Mouse (Mus musculus): Measurements from ENCODE around the gene Wee2. TPM values are rescaled to one million over a fixed set of nuclear protein-coding genes. Genes with fewer than 3 reads are reported as not detected.

Gene Wee2
- total and polyA plus RNA-seq, 3 experiments = 0.16 TPM; not detected in 2

DNA sequence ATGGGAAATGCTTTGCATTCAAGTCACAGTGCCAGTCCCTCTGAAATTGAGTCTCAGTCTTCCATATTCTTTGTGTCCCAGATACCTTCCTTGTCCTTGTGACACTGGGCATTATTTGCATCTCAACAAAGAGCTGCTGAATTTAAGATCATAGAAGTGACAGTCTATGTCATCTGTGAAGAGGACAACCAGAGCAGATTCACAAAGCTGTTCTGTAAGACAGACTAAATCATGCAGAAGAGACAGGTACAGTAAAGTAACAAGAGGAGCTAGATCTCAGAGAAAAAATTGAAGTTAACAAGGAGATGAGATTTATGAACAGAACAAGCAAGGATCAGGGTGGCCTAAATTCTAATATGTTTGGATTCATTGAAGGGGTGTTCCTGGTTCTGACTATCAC is 52.0 kb downstream of the Wee2 start, which contains the start of gene Tas2r137:
TSS of gene Tas2r137 (plus strand) at position 301 of the 400 bp plus-strand sequence.
- no peaks in the 10 kb centered on the region; the same call in 1 of the 2 replicates for H3K27me3 ChIP-seq (ENCODE audit: insufficient read depth, low read length)
- TF ChIP-seq TAL1 (conservative IDR thresholded peaks at IDR 0.05; ENCODE audit: low read depth, low read length) (no peak), POLR2AphosphoS5 (IDR thresholded peaks at IDR 0.05; ENCODE audit: insufficient replicate concordance, low read depth, low read length) (no peak), GATA2 (IDR thresholded peaks at IDR 0.05; ENCODE audit: borderline replicate concordance, low read depth, low read length) (no peak), CTCF (IDR thresholded peaks at IDR 0.05; ENCODE audit: low read depth, low read length) (no peak), GATA1 (IDR thresholded peaks at IDR 0.05; ENCODE audit: borderline replicate concordance, low read length) (no peak)
- DNase-seq (ENCODE audit: low spot score) (no peak), ATAC-seq (ENCODE audit: extremely low read depth, insufficient number of reproducible peaks, low FRiP score, poor library complexity, severe bottlenecking) (no peak)
- H3K4me3 ChIP-seq (ENCODE audit: low read depth, low read length) = no peak within 1 kb of the TSS
- H3K4me1 ChIP-seq (ENCODE audit: insufficient read depth, low read depth, low read length) = no peaks in the 10 kb centered on the region
- peaks cover 2% of the 10 kb centered on the region for H3K36me3 ChIP-seq (replicated peaks)
- H3K9me3 ChIP-seq (replicated peaks) = no peaks in the 10 kb centered on the region

DNA sequence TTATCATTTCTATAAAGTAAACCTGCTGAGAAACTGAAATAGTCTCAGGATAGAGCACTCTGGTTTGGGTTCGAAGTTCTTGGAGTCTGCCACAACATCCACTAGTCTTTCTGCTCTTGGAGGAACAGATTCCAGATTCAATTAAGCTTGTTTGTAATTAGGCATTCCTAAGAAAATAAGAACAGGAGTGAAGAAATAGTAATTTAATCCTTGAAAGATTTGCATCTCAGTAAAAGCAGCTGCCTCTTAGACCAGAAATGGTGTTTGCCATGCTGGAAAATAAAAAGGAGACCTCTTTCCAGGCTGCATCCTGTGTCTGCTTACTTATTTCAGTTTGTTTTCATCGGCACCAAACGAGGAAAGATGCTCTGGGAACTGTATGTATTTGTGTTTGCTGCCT is 54.3 kb downstream of the Wee2 start, which contains the start of gene Tas2r108:
TSS of gene Tas2r108 (plus strand) at position 301 of the 400 bp plus-strand sequence.
- no peak for TF ChIP-seq GATA1 (IDR thresholded peaks at IDR 0.05; ENCODE audit: borderline replicate concordance, low read length)
- no peak for TF ChIP-seq GATA2 (IDR thresholded peaks at IDR 0.05; ENCODE audit: borderline replicate concordance, low read depth, low read length)
- no peak for TF ChIP-seq CTCF (IDR thresholded peaks at IDR 0.05; ENCODE audit: low read depth, low read length)
- TF ChIP-seq POLR2AphosphoS5 (IDR thresholded peaks at IDR 0.05; ENCODE audit: insufficient replicate concordance, low read depth, low read length) = no peak
- TF ChIP-seq TAL1 (conservative IDR thresholded peaks at IDR 0.05; ENCODE audit: low read depth, low read length) = no peak
- no peak within 1 kb of the TSS for H3K4me3 ChIP-seq (ENCODE audit: low read depth, low read length)
- H3K9me3 ChIP-seq (replicated peaks) = no peaks in the 10 kb centered on the region
- ATAC-seq (ENCODE audit: extremely low read depth, insufficient number of reproducible peaks, low FRiP score, poor library complexity, severe bottlenecking) (no peak), DNase-seq (ENCODE audit: low spot score) (no peak)
- no peaks in the 10 kb centered on the region for H3K36me3 ChIP-seq (replicated peaks)
- H3K27me3 ChIP-seq (ENCODE audit: insufficient read depth, low read length) = no peaks in the 10 kb centered on the region; the same call in 1 of the 2 replicates
- no peaks in the 10 kb centered on the region for H3K4me1 ChIP-seq (ENCODE audit: insufficient read depth, low read depth, low read length)

Other genes starting within 250 kb of the Wee2 start
- gene Agk, start 113.9 kb upstream of the Wee2 start, total RNA-seq (2014; fragmentation: Nextera tagmentation) = 26.2 and 29.3 TPM in 2 replicates
- gene Agk, start 113.9 kb upstream of the Wee2 start, total RNA-seq (2017) = 23.2 and 26.8 TPM in 2 replicates
- gene Agk, start 113.9 kb upstream of the Wee2 start, polyA plus RNA-seq (2012) = 4.6 and 5.8 TPM in 2 replicates
- gene E330009J07Rik, start 3.0 kb upstream of the Wee2 start, total RNA-seq (2014; fragmentation: Nextera tagmentation) = 0.19 and 3.4 TPM in 2 replicates
- 1.6 and 2.0 TPM in 2 replicates for gene E330009J07Rik, start 3.0 kb upstream of the Wee2 start, total RNA-seq (2017)
- 0.28 and 0.37 TPM in 2 replicates for gene E330009J07Rik, start 3.0 kb upstream of the Wee2 start, polyA plus RNA-seq (2012)
- 79.1 and 106 TPM in 2 replicates for gene Ssbp1, start 32.3 kb downstream of the Wee2 start, total RNA-seq (2014; fragmentation: Nextera tagmentation)
- 63.5 and 90.5 TPM in 2 replicates for gene Ssbp1, start 32.3 kb downstream of the Wee2 start, total RNA-seq (2017)
- 11.0 and 14.6 TPM in 2 replicates for gene Ssbp1, start 32.3 kb downstream of the Wee2 start, polyA plus RNA-seq (2012)
- gene Tas2r137, start 52.1 kb downstream of the Wee2 start, total RNA-seq (2014; fragmentation: Nextera tagmentation) = not detected in 2 replicates
- 0.17 TPM in 1 of 2 replicates, not detected in the other for gene Tas2r137, start 52.1 kb downstream of the Wee2 start, total RNA-seq (2017)
- gene Tas2r137, start 52.1 kb downstream of the Wee2 start, polyA plus RNA-seq (2012) = not detected in 2 replicates
- not detected in 2 replicates for gene Tas2r108, start 54.4 kb downstream of the Wee2 start, total RNA-seq (2014; fragmentation: Nextera tagmentation)
- gene Tas2r108, start 54.4 kb downstream of the Wee2 start, total RNA-seq (2017) = 0.22 TPM in 1 of 2 replicates, not detected in the other
- not detected in 2 replicates for gene Tas2r108, start 54.4 kb downstream of the Wee2 start, polyA plus RNA-seq (2012)
- not detected in 2 replicates for gene Prss37, start 80.4 kb downstream of the Wee2 start, total RNA-seq (2014; fragmentation: Nextera tagmentation)
- not detected in 2 replicates for gene Prss37, start 80.4 kb downstream of the Wee2 start, total RNA-seq (2017)
- not detected in 2 replicates for gene Prss37, start 80.4 kb downstream of the Wee2 start, polyA plus RNA-seq (2012)
- not detected in 2 replicates for gene Olfr461, start 116.0 kb downstream of the Wee2 start, total RNA-seq (2014; fragmentation: Nextera tagmentation)
- 0.16 and 0.29 TPM in 2 replicates for gene Olfr461, start 116.0 kb downstream of the Wee2 start, total RNA-seq (2017)
- gene Olfr461, start 116.0 kb downstream of the Wee2 start, polyA plus RNA-seq (2012) = not detected in 2 replicates
- not detected in 2 replicates for gene Olfr460, start 130.4 kb downstream of the Wee2 start, total RNA-seq (2014; fragmentation: Nextera tagmentation)
- 0.05 and 0.29 TPM in 2 replicates for gene Olfr460, start 130.4 kb downstream of the Wee2 start, total RNA-seq (2017)
- not detected in 2 replicates for gene Olfr460, start 130.4 kb downstream of the Wee2 start, polyA plus RNA-seq (2012)
- not detected in 2 replicates for gene Clec5a, start 146.7 kb downstream of the Wee2 start, total RNA-seq (2014; fragmentation: Nextera tagmentation)
- gene Clec5a, start 146.7 kb downstream of the Wee2 start, total RNA-seq (2017) = 0.06 and 0.16 TPM in 2 replicates
- not detected in 2 replicates for gene Clec5a, start 146.7 kb downstream of the Wee2 start, polyA plus RNA-seq (2012)
- not detected in 2 replicates for gene Tas2r138, start 174.2 kb downstream of the Wee2 start, total RNA-seq (2014; fragmentation: Nextera tagmentation)
- gene Tas2r138, start 174.2 kb downstream of the Wee2 start, total RNA-seq (2017) = 0.12 TPM in 1 of 2 replicates, not detected in the other
- not detected in 2 replicates for gene Tas2r138, start 174.2 kb downstream of the Wee2 start, polyA plus RNA-seq (2012)
- not detected in 2 replicates for gene Mgam, start 189.7 kb downstream of the Wee2 start, total RNA-seq (2014; fragmentation: Nextera tagmentation)
- 0.05 TPM in 1 of 2 replicates, not detected in the other for gene Mgam, start 189.7 kb downstream of the Wee2 start, total RNA-seq (2017)
- not detected in 2 replicates for gene Mgam, start 189.7 kb downstream of the Wee2 start, polyA plus RNA-seq (2012)

Measured in G1E (cell line).